Mouse (Mus musculus) liver, embryonic 14.5 days (tissue): ENCODE results near the gene Cd300ld3. TPM values are rescaled to one million over a fixed set of nuclear protein-coding genes. Genes with fewer than 3 reads are reported as not detected.

Experiments used
- ATAC-seq: fragments of 200-750 bp; cut with Nextera tagmentation; 2 replicates; pipeline ENCODE4 v1.8.0; 2017; ENCODE audit warnings: moderate number of reproducible peaks, mild to moderate bottlenecking, moderate library complexity; ENCODE audit not compliant: insufficient read depth
- DNase-seq, 3 experiments: peaks; one replicate each; pipeline ENCODE4 v3.0.0-alpha.2; 2012 to 2013; ENCODE audit warnings: low read depth in 3 of 3, low spot score in 3 of 3
- H3K27ac ChIP-seq: fragments of 300-500 bp; sonication (generic); 2 replicates; pipeline ENCODE4 v1.5.1; 2014; ENCODE audit warnings: moderate library complexity, mild to moderate bottlenecking, control low read depth, inconsistent platforms
- H3K27me3 ChIP-seq: fragments of 300-500 bp; sonication (generic); 2 replicates; pipeline ENCODE4 v1.6.1; 2014; ENCODE audit warnings: mild to moderate bottlenecking, low read length, moderate library complexity; ENCODE audit not compliant: control insufficient read depth, insufficient read depth
- H3K36me3 ChIP-seq: fragments of 300-500 bp; sonication (generic); replicated peaks from 2 replicates; pipeline ENCODE4 v1.6.1; 2014; ENCODE audit warnings: low read depth; ENCODE audit not compliant: control insufficient read depth, insufficient read depth
- H3K4me1 ChIP-seq, 2 experiments: fragments of 200-500 bp in 1 of 2; fragments of 300-500 bp in 1 of 2; sonication (generic) in 1 of 2; replicated peaks; 2 replicates each; pipeline ENCODE4 v1.6.1; 2012 to 2014; ENCODE audit warnings: antibody characterized with exemption in 1 of 2, inconsistent platforms in 1 of 2, low read length in 1 of 2; ENCODE audit not compliant: control insufficient read depth in 2 of 2, insufficient read depth in 2 of 2
- H3K4me2 ChIP-seq: fragments of 300-500 bp; sonication (generic); 2 replicates; pipeline ENCODE4 v1.6.1; 2014; ENCODE audit warnings: low read depth, mild to moderate bottlenecking, control low read depth, moderate library complexity
- H3K4me3 ChIP-seq, 2 experiments: fragments of 200-500 bp in 1 of 2; fragments of 300-500 bp in 1 of 2; sonication (generic) in 1 of 2; 2 replicates each; pipeline ENCODE4 v1.5.1; 2012 to 2014; ENCODE audit warnings: low read depth in 2 of 2, low read length in 2 of 2, mild to moderate bottlenecking in 2 of 2, control low read depth in 1 of 2, inconsistent platforms in 1 of 2, moderate library complexity in 1 of 2; ENCODE audit not compliant: insufficient read depth in 1 of 2
- H3K9ac ChIP-seq: fragments of 300-500 bp; sonication (generic); replicated peaks from 2 replicates; pipeline ENCODE4 v1.6.1; 2014; ENCODE audit warnings: mild to moderate bottlenecking, control low read depth, moderate library complexity
- H3K9me3 ChIP-seq: fragments of 300-500 bp; sonication (generic); 2 replicates; pipeline ENCODE4 v1.6.1; 2016; ENCODE audit warnings: low read length, mixed read lengths; ENCODE audit not compliant: control insufficient read depth
- CTCF ChIP-seq: IDR thresholded peaks from 2 replicates; pipeline ENCODE4 v1.5.1; 2016; ENCODE audit warnings: antibody characterized with exemption, low read depth, control low read depth
- EP300 ChIP-seq: IDR thresholded peaks from 2 replicates; pipeline ENCODE4 v1.6.1; 2016; ENCODE audit warnings: antibody characterized with exemption, low read depth
- WGBS: fragments of 180-500 bp; shearing (Covaris S2); extraction: QIAGEN DNeasy Blood & Tissue Kit; methylation state at CpG from one replicate; pipeline ENCODE4 v1.1.7; 2014; ENCODE audit not compliant: insufficient replicate concordance; 5-methylcytosine and 5-hydroxymethylcytosine counted together
- polyA plus RNA-seq, 2 experiments: library from polyadenylated mRNA; depleted of rRNA in 1 of 2; stranded (reverse) in 1 of 2; unstranded in 1 of 2; fragments of >200 nt; fragmentation: Nextera tagmentation in 1 of 2; extraction: Ambion mirVana in 1 of 2; gene quantifications; 2 replicates each; pipeline versions ENCODE4 v1.2.1 to v1.2.3; 2012 to 2014

Gene Cd300ld3
- polyA plus RNA-seq, 2 experiments, result 0.63 TPM; not detected in 1

- ATAC-seq (no peak), DNase-seq (no peak)
- WGBS, result 50% methylated on average over 2 of the region's 2 CpGs
- Histone ChIP-seq H3K4me3 (no peak overlapping the region), H3K4me2 (no peak overlapping the region), H3K9me3 (no peaks in the 10 kb centered on the region), H3K9ac (no peak overlapping the region), H3K36me3 (no peaks in the 10 kb centered on the region), H3K27me3 (no peaks in the 10 kb centered on the region), H3K4me1 (no peaks in the 10 kb centered on the region), H3K27ac (no peak overlapping the region)
- no peak for TF ChIP-seq CTCF
- no peak for TF ChIP-seq EP300
These were observed 11.6 kb upstream of the Cd300ld3 start for GRCm38 (mm10) chr11:115059797-115060196.

DNA sequence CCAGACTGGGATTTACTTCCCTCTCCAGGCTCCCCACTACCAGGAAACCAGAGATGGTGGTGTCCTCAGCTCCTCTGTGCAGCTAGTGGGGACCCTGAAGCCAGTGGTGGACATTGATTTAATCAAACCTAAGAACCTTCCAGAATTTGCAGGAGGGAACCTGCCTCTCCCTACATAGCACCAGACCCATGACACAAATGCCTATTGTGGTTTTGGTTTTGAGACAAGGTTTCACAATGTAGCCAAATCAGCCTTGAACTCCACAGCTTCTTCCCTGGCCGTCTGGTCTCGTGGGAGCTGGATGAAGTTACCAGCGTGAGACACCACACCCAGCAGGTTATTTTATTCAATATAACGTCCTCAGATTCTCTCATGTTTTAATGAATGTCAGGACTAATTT lies 10.5 kb upstream of the Cd300ld3 start:
- H3K9ac ChIP-seq, result no peak overlapping the region
- no peaks in the 10 kb centered on the region for H3K4me1 ChIP-seq
- DNase-seq (no peak), ATAC-seq (no peak)
- H3K4me3 ChIP-seq, result no peak overlapping the region
- no peaks in the 10 kb centered on the region for H3K36me3 ChIP-seq
- TF ChIP-seq CTCF (no peak), EP300 (no peak)
- H3K4me2 ChIP-seq, result no peak overlapping the region
- no peak overlapping the region for H3K27ac ChIP-seq
- H3K9me3 ChIP-seq, result no peaks in the 10 kb centered on the region
- H3K27me3 ChIP-seq, result no peaks in the 10 kb centered on the region
- 55% methylated on average over 4 of the region's 4 CpGs for WGBS

GRCm38 (mm10) chr11:115054537-115054936 lies 6.3 kb upstream of the Cd300ld3 start:
- H3K36me3 ChIP-seq, result no peaks in the 10 kb centered on the region
- ATAC-seq, result no peak

GRCm38 (mm10) chr11:115052991-115053390 lies 4.8 kb upstream of the Cd300ld3 start:
- 50% methylated on average over 1 of the region's 1 CpGs for WGBS
- Histone ChIP-seq H3K9me3 (no peaks in the 10 kb centered on the region), H3K9ac (no peak overlapping the region), H3K4me1 (no peaks in the 10 kb centered on the region), H3K36me3 (no peaks in the 10 kb centered on the region), H3K4me3 (no peak overlapping the region), H3K27ac (no peak overlapping the region), H3K27me3 (no peaks in the 10 kb centered on the region), H3K4me2 (no peak overlapping the region)
- TF ChIP-seq EP300 (no peak), CTCF (no peak)
- ATAC-seq (no peak), DNase-seq (no peak)

More at GRCm38 (mm10) chr11:115054537-115054936, 6.3 kb upstream of the Cd300ld3 start:
- Histone ChIP-seq H3K4me2 (no peak overlapping the region), H3K27me3 (no peaks in the 10 kb centered on the region), H3K9me3 (no peaks in the 10 kb centered on the region), H3K4me3 (no peak overlapping the region), H3K27ac (no peak overlapping the region), H3K9ac (no peak overlapping the region), H3K4me1 (no peaks in the 10 kb centered on the region)
- no peak for DNase-seq
- TF ChIP-seq EP300 (no peak), CTCF (no peak)

DNA sequence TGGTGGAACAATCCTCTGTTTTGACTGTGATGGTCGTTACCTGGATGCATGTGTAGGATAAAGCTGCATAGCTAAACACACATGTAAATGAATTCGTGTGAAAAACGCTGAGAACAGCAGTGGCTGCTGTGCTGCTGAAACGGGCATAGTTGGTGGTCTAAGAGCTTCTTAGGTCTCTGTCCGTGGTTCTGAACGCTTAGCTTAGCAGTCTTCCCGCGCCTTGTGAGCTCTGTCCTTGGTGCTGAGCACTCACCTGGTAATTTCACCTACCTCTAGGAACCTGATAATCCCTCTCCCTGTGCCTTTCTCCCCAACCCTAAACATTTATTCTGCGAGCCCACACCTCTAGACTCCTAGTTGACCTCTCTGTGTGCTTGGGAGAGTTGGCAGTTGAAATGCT lies 4.0 kb upstream of the Cd300ld3 start:
- H3K9me3 ChIP-seq, result no peaks in the 10 kb centered on the region
- TF ChIP-seq CTCF, result no peak
- TF ChIP-seq EP300, result no peak
- no peak overlapping the region for H3K4me3 ChIP-seq
- no peaks in the 10 kb centered on the region for H3K4me1 ChIP-seq
- no peaks in the 10 kb centered on the region for H3K36me3 ChIP-seq
- no peak overlapping the region for H3K9ac ChIP-seq
- DNase-seq (peak; percentile 13 to 38 (median 24)), ATAC-seq (no peak)
- WGBS, result 2% methylated on average over 9 of the region's 9 CpGs
- no peak overlapping the region for H3K4me2 ChIP-seq
- no peak overlapping the region for H3K27ac ChIP-seq
- H3K27me3 ChIP-seq, result no peaks in the 10 kb centered on the region
